Mouse (Mus musculus): ENCODE measurements at regions not wholly inside any gene's neighbourhood (a gene's known extent, or its start where the extent isn't known, plus 50 kb on each side); places are given as distances from the start of the nearest gene placed in this dataset.

GRCm38 (mm10) chr2:9267675-9268074, 613.4 kb upstream of the 4930412O13Rik start:
- no peak for DNase-seq
- H3K4me1 ChIP-seq (replicated peaks; ENCODE audit: control insufficient read depth, insufficient read depth, low read length), result no peaks in the 10 kb centered on the region
- no peak for TF ChIP-seq CTCF (IDR thresholded peaks at IDR 0.05; ENCODE audit: borderline replicate concordance, control insufficient read depth, extremely low read depth, insufficient read depth, low read length, poor library complexity)
- TF ChIP-seq POLR2A (IDR thresholded peaks at IDR 0.05; ENCODE audit: control insufficient read depth, extremely low read depth, insufficient read depth, low read length, poor library complexity), result no peak
- no peaks in the 10 kb centered on the region for H3K27me3 ChIP-seq (ENCODE audit: control insufficient read depth, insufficient read depth, low read length)
- no peaks in the 10 kb centered on the region for H3K36me3 ChIP-seq (ENCODE audit: control insufficient read depth, insufficient read depth, low read length)
- no peak overlapping the region for H3K27ac ChIP-seq (ENCODE audit: control insufficient read depth, insufficient read depth, low read length)
- H3K4me3 ChIP-seq (ENCODE audit: control insufficient read depth, insufficient read depth, low read length), result no peak overlapping the region
- WGBS, result 99% methylated on average over 4 of the region's 4 CpGs

- TF ChIP-seq POLR2A (IDR thresholded peaks at IDR 0.05; ENCODE audit: control insufficient read depth, extremely low read depth, insufficient read depth, low read length, poor library complexity) (no peak), CTCF (IDR thresholded peaks at IDR 0.05; ENCODE audit: borderline replicate concordance, control insufficient read depth, extremely low read depth, insufficient read depth, low read length, poor library complexity) (no peak)
- WGBS, result 91% methylated on average over 2 of the region's 2 CpGs
- no peak for DNase-seq
Observed at GRCm38 (mm10) chr2:9283441-9283840, 597.6 kb upstream of the 4930412O13Rik start.

GRCm38 (mm10) chr2:9285800-9286199, 595.3 kb upstream of the 4930412O13Rik start:
- Histone ChIP-seq H3K36me3 (ENCODE audit: control insufficient read depth, insufficient read depth, low read length) (no peaks in the 10 kb centered on the region), H3K4me1 (replicated peaks; ENCODE audit: control insufficient read depth, insufficient read depth, low read length) (no peaks in the 10 kb centered on the region), H3K4me3 (ENCODE audit: control insufficient read depth, insufficient read depth, low read length) (no peak overlapping the region), H3K27ac (ENCODE audit: control insufficient read depth, insufficient read depth, low read length) (no peak overlapping the region), H3K27me3 (ENCODE audit: control insufficient read depth, insufficient read depth, low read length) (no peaks in the 10 kb centered on the region)
- no peak for TF ChIP-seq CTCF (IDR thresholded peaks at IDR 0.05; ENCODE audit: borderline replicate concordance, control insufficient read depth, extremely low read depth, insufficient read depth, low read length, poor library complexity)
- TF ChIP-seq POLR2A (IDR thresholded peaks at IDR 0.05; ENCODE audit: control insufficient read depth, extremely low read depth, insufficient read depth, low read length, poor library complexity), result no peak
- WGBS, result 94% methylated on average over 8 of the region's 8 CpGs
- DNase-seq, result no peak

More at GRCm38 (mm10) chr2:9283441-9283840, 597.6 kb upstream of the 4930412O13Rik start:
- no peaks in the 10 kb centered on the region for H3K27me3 ChIP-seq (ENCODE audit: control insufficient read depth, insufficient read depth, low read length)
- no peak overlapping the region for H3K27ac ChIP-seq (ENCODE audit: control insufficient read depth, insufficient read depth, low read length)
- no peaks in the 10 kb centered on the region for H3K4me1 ChIP-seq (replicated peaks; ENCODE audit: control insufficient read depth, insufficient read depth, low read length)
- H3K4me3 ChIP-seq (ENCODE audit: control insufficient read depth, insufficient read depth, low read length), result no peak overlapping the region
- no peaks in the 10 kb centered on the region for H3K36me3 ChIP-seq (ENCODE audit: control insufficient read depth, insufficient read depth, low read length)

GRCm38 (mm10) chr2:9287077-9287476, 594.0 kb upstream of the 4930412O13Rik start:
- Histone ChIP-seq H3K4me1 (replicated peaks; ENCODE audit: control insufficient read depth, insufficient read depth, low read length) (no peaks in the 10 kb centered on the region), H3K36me3 (ENCODE audit: control insufficient read depth, insufficient read depth, low read length) (no peaks in the 10 kb centered on the region), H3K4me3 (ENCODE audit: control insufficient read depth, insufficient read depth, low read length) (no peak overlapping the region), H3K27me3 (ENCODE audit: control insufficient read depth, insufficient read depth, low read length) (no peaks in the 10 kb centered on the region), H3K27ac (ENCODE audit: control insufficient read depth, insufficient read depth, low read length) (no peak overlapping the region)
- TF ChIP-seq POLR2A (IDR thresholded peaks at IDR 0.05; ENCODE audit: control insufficient read depth, extremely low read depth, insufficient read depth, low read length, poor library complexity) (no peak), CTCF (IDR thresholded peaks at IDR 0.05; ENCODE audit: borderline replicate concordance, control insufficient read depth, extremely low read depth, insufficient read depth, low read length, poor library complexity) (no peak)
- WGBS, result 96% methylated on average over 1 of the region's 1 CpGs
- DNase-seq, result no peak

- Histone ChIP-seq H3K27ac (ENCODE audit: control insufficient read depth, insufficient read depth, low read length) (no peak overlapping the region), H3K4me3 (ENCODE audit: control insufficient read depth, insufficient read depth, low read length) (no peak overlapping the region), H3K4me1 (replicated peaks; ENCODE audit: control insufficient read depth, insufficient read depth, low read length) (no peaks in the 10 kb centered on the region), H3K36me3 (ENCODE audit: control insufficient read depth, insufficient read depth, low read length) (no peaks in the 10 kb centered on the region), H3K27me3 (ENCODE audit: control insufficient read depth, insufficient read depth, low read length) (no peaks in the 10 kb centered on the region)
- no peak for DNase-seq
- 91% methylated on average over 6 of the region's 6 CpGs for WGBS
- TF ChIP-seq CTCF (IDR thresholded peaks at IDR 0.05; ENCODE audit: borderline replicate concordance, control insufficient read depth, extremely low read depth, insufficient read depth, low read length, poor library complexity) (no peak), POLR2A (IDR thresholded peaks at IDR 0.05; ENCODE audit: control insufficient read depth, extremely low read depth, insufficient read depth, low read length, poor library complexity) (no peak)
Observed at GRCm38 (mm10) chr2:9287623-9288022, 593.4 kb upstream of the 4930412O13Rik start.

- Histone ChIP-seq H3K27ac (ENCODE audit: control insufficient read depth, insufficient read depth, low read length) (no peak overlapping the region), H3K27me3 (ENCODE audit: control insufficient read depth, insufficient read depth, low read length) (no peaks in the 10 kb centered on the region), H3K4me3 (ENCODE audit: control insufficient read depth, insufficient read depth, low read length) (no peak overlapping the region), H3K4me1 (replicated peaks; ENCODE audit: control insufficient read depth, insufficient read depth, low read length) (peaks cover 3% of the 10 kb centered on the region; the same call in 1 of the 2 replicates), H3K36me3 (ENCODE audit: control insufficient read depth, insufficient read depth, low read length) (no peaks in the 10 kb centered on the region)
- DNase-seq, result no peak
- WGBS, result 60% methylated on average over 16 of the region's 16 CpGs
- no peak for TF ChIP-seq POLR2A (IDR thresholded peaks at IDR 0.05; ENCODE audit: control insufficient read depth, extremely low read depth, insufficient read depth, low read length, poor library complexity)
- TF ChIP-seq CTCF (IDR thresholded peaks at IDR 0.05; ENCODE audit: borderline replicate concordance, control insufficient read depth, extremely low read depth, insufficient read depth, low read length, poor library complexity), result no peak
Observed at GRCm38 (mm10) chr2:9331630-9332352, 549.3 kb upstream of the 4930412O13Rik start.
